Comparison of ENCODE assay signal across 1 mouse cellular context in the genomic region with DNA sequence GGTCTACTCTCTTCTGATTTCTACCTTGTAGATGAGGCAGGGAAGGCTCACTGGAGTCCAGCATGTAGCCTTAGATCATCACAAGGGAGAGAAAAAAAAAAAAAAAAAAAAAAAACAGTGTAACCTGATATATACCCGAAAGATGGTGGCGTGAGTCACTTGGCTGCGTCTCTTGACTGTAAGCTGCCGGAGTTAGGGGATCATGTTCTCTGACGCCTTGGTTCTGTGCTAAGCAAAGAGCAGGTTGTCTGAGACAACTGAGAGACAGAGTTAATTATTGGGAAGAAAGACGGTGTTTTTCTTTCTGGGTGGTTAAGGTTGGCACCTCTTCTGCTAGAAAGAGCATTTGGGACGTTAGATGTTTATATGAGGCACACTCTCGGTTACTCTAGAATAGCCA.
TF ChIP-seq lines count a peak whose summit lies in the region.

No protein-coding gene starts in this region.

TF ChIP-seq in CH12.LX, 34 proteins besides CTCF, POLR2A, EP300 and RAD21:
- TF ChIP-seq MAX (IDR thresholded peaks at IDR 0.05; ENCODE audit: low read length) (no peak), IRF4 (IDR thresholded peaks at IDR 0.05; ENCODE audit: low read depth, low read length) (no peak), MEF2A (IDR thresholded peaks at IDR 0.05; ENCODE audit: borderline replicate concordance, low read depth, low read length) (no peak), MXI1 (IDR thresholded peaks at IDR 0.05; ENCODE audit: low read depth, low read length) (no peak), ZMIZ1 (IDR thresholded peaks at IDR 0.05; ENCODE audit: low read depth, low read length) (no peak), MAZ (IDR thresholded peaks at IDR 0.05; ENCODE audit: low read depth, low read length) (no peak), NELFE (IDR thresholded peaks at IDR 0.05; ENCODE audit: low read depth, low read length) (no peak), KAT2A (IDR thresholded peaks at IDR 0.05; ENCODE audit: insufficient replicate concordance, low read length) (no peak), MAFK (IDR thresholded peaks at IDR 0.05; ENCODE audit: insufficient replicate concordance, low read length) (no peak), E2F4 (IDR thresholded peaks at IDR 0.05; ENCODE audit: insufficient replicate concordance, low read depth, low read length) (no peak), RCOR1 (conservative IDR thresholded peaks at IDR 0.05; ENCODE audit: low read depth, low read length) (no peak), BHLHE40 (IDR thresholded peaks at IDR 0.05; ENCODE audit: low read depth, low read length) (peak; percentile 19; the same call in 1 of the 2 replicates), USF1 (IDR thresholded peaks at IDR 0.05; ENCODE audit: low read depth, low read length) (no peak), ZNF384 (IDR thresholded peaks at IDR 0.05; ENCODE audit: low read depth, low read length) (peak; percentile 85), ETS1 (conservative IDR thresholded peaks at IDR 0.05; ENCODE audit: low read depth, low read length) (no peak), NRF1 (IDR thresholded peaks at IDR 0.05; ENCODE audit: low read depth, low read length) (no peak), TCF12 (IDR thresholded peaks at IDR 0.05; ENCODE audit: low read depth, low read length) (no peak)
